Mouse (Mus musculus): ENCODE data around the gene Cfap52.

DNA sequence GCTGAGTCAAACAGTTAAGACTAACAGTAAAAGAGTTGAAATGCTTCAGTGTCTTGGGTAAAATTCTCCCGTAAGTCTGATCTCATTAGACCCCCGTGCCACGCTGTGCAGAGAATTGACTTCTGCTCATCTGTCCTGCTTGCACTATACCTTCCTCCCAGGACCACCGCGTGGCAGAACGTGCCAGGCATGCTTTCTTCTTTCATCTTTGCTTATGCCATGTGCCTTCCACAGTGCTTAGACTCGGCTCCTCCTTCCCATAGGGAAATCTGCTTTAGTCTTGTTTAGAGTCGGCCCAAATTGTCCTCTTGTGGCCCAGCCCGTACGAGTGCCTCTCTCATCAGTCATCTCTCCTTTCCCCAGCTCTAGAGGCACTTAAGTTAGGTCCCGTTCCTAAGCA, 2.4 kb upstream of the Cfap52 start:
- no peak for TF ChIP-seq POLR2A (IDR thresholded peaks at IDR 0.05; ENCODE audit: control insufficient read depth, extremely low read depth, insufficient read depth, low read length, poor library complexity)
- TF ChIP-seq CTCF (IDR thresholded peaks at IDR 0.05; ENCODE audit: borderline replicate concordance, control insufficient read depth, extremely low read depth, insufficient read depth, low read length, poor library complexity), result no peak
